Mouse (Mus musculus): ENCODE results near the gene Pde1a. TPM values are rescaled to one million over a fixed set of nuclear protein-coding genes. Genes with fewer than 3 reads are reported as not detected.

Pde1a gene
- polyA plus RNA-seq, 1 experiment from 2014 or later: 0.77 TPM

DNA sequence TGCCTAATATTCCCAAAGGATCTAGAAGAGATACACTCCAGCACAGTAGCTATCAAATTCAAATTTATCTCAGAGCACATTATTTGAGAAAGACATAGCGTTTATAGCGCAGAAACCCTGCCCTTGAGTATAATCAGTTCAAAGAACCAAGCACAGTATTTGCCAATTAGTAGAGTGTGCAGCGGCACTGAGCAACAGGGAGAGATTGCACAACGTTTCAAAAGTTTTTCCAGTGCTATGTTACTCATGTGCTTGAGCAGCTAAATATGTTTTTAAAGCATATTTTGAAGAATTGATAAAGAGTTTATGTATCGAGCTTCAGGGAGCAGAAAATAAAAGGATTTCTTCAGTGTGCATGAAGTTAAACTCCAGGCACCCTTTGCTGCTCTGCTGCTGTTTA lies 91.3 kb downstream of the Pde1a start:
- WGBS: 83% methylated on average over 5 of the region's 5 CpGs
- Histone ChIP-seq H3K4me1 (peaks cover 2% of the 10 kb centered on the region; the same call in 1 of the 2 replicates), H3K9me3 (no peaks in the 10 kb centered on the region), H3K27ac (replicated peaks) (no peak overlapping the region), H3K4me3 (no peak overlapping the region), H3K36me3 (replicated peaks) (no peaks in the 10 kb centered on the region), H3K27me3 (replicated peaks; ENCODE audit: low read depth, poor library complexity, severe bottlenecking) (no peaks in the 10 kb centered on the region)
- DNase-seq (ENCODE audit: low spot score): no peak

GRCm38 (mm10) chr2:80029051-80029450 lies 100.2 kb downstream of the Pde1a start:
- Histone ChIP-seq H3K27me3 (replicated peaks; ENCODE audit: low read depth, poor library complexity, severe bottlenecking) (no peaks in the 10 kb centered on the region), H3K4me1 (no peaks in the 10 kb centered on the region), H3K36me3 (replicated peaks) (no peaks in the 10 kb centered on the region), H3K4me3 (no peak overlapping the region), H3K9me3 (no peaks in the 10 kb centered on the region), H3K27ac (replicated peaks) (no peak overlapping the region)
- no peak for DNase-seq (ENCODE audit: low spot score)
- WGBS: 66% methylated on average over 2 of the region's 2 CpGs

- Histone ChIP-seq H3K4me1 (no peaks in the 10 kb centered on the region), H3K4me3 (no peak overlapping the region), H3K27ac (replicated peaks) (no peak overlapping the region), H3K9me3 (no peaks in the 10 kb centered on the region), H3K27me3 (replicated peaks; ENCODE audit: low read depth, poor library complexity, severe bottlenecking) (no peaks in the 10 kb centered on the region), H3K36me3 (replicated peaks) (no peaks in the 10 kb centered on the region)
- no peak for DNase-seq (ENCODE audit: low spot score)
- WGBS: 88% methylated on average over 1 of the region's 1 CpGs
These were observed 103.2 kb downstream of the Pde1a start for GRCm38 (mm10) chr2:80026053-80026452.

DNA sequence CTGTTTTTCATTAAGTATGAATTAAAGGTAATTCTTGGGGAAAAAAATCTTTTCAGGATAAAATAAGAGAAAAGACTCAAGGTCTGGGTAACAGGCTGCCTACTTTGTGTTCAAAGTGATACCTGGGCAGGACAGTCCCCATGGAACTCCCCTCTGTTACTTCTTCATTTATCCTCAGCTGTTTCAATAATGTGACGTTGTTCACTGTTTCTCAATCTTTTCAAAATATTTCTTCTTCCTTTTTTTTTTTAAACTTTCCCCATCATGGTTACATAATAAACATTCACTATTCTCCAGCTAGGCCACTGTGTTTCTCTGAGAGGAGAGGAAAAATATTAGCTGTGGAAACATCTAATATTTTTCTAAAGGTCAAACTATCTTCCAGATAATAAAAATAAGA lies 103.7 kb downstream of the Pde1a start:
- Histone ChIP-seq H3K4me1 (no peaks in the 10 kb centered on the region), H3K27me3 (replicated peaks; ENCODE audit: low read depth, poor library complexity, severe bottlenecking) (no peaks in the 10 kb centered on the region), H3K27ac (replicated peaks) (no peak overlapping the region), H3K9me3 (no peaks in the 10 kb centered on the region), H3K4me3 (no peak overlapping the region), H3K36me3 (replicated peaks) (no peaks in the 10 kb centered on the region)
- DNase-seq (ENCODE audit: low spot score): no peak
- 73% methylated on average over 1 of the region's 1 CpGs for WGBS

DNA sequence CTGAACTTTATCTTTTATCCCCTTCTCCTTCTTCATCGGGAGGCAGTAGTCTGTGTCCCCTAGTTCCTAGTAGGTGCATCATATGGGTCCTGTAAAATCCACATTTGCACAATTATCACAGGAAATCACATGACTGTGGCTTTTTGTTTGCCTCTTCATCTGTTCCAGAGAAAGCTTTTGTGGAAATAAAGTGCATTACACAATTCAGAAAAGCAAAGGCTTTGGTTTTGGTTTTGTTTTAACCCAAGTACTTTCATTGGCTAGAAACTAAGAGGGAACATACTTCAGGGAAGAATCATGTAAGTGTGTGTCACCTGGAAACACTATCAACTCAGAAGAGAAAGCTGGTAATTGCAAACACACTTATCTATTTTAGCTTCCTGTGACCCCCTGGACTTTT lies 104.2 kb downstream of the Pde1a start:
- no peak for DNase-seq (ENCODE audit: low spot score)
- 88% methylated on average over 1 of the region's 1 CpGs for WGBS
- H3K27me3 ChIP-seq (replicated peaks; ENCODE audit: low read depth, poor library complexity, severe bottlenecking): no peaks in the 10 kb centered on the region
- no peaks in the 10 kb centered on the region for H3K4me1 ChIP-seq
- H3K9me3 ChIP-seq: no peaks in the 10 kb centered on the region
- H3K27ac ChIP-seq (replicated peaks): no peak overlapping the region
- H3K4me3 ChIP-seq: no peak overlapping the region
- H3K36me3 ChIP-seq (replicated peaks): no peaks in the 10 kb centered on the region

GRCm38 (mm10) chr2:80014161-80014560 lies 115.1 kb downstream of the Pde1a start:
- H3K9me3 ChIP-seq: no peaks in the 10 kb centered on the region
- no peak for DNase-seq (ENCODE audit: low spot score)
- 85% methylated on average over 3 of the region's 3 CpGs for WGBS

DNA sequence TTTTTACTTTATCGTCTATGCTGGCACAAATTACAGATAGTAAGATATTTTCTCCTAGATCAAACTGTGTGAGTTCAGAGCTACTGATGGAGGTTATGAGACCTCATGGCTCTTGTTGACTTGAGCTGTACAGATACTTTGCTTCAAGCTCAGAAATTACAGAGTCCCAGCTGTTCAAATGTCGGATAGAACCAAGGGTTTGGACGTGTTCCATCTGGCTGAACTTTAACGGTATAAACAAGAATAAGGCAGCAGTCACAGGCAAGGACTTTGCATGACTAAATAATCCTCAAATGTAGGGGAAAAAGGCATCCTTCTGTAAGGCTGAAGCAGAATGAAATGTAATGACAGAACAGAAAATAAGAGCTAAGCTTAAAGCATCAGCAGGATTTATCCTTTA lies 116.2 kb downstream of the Pde1a start:
- no peak overlapping the region for H3K4me3 ChIP-seq
- H3K9me3 ChIP-seq: no peaks in the 10 kb centered on the region
- H3K36me3 ChIP-seq (replicated peaks): no peaks in the 10 kb centered on the region
- H3K4me1 ChIP-seq: no peaks in the 10 kb centered on the region
- no peaks in the 10 kb centered on the region for H3K27me3 ChIP-seq (replicated peaks; ENCODE audit: low read depth, poor library complexity, severe bottlenecking)
- H3K27ac ChIP-seq (replicated peaks): no peak overlapping the region
- no peak for DNase-seq (ENCODE audit: low spot score)
- 86% methylated on average over 4 of the region's 4 CpGs for WGBS

More at GRCm38 (mm10) chr2:80014161-80014560, 115.1 kb downstream of the Pde1a start:
- Histone ChIP-seq H3K27ac (replicated peaks) (no peak overlapping the region), H3K4me1 (no peaks in the 10 kb centered on the region), H3K27me3 (replicated peaks; ENCODE audit: low read depth, poor library complexity, severe bottlenecking) (no peaks in the 10 kb centered on the region), H3K4me3 (no peak overlapping the region), H3K36me3 (replicated peaks) (no peaks in the 10 kb centered on the region)

GRCm38 (mm10) chr2:79999168-79999567 lies 130.1 kb downstream of the Pde1a start:
- DNase-seq (ENCODE audit: low spot score): no peak
- H3K36me3 ChIP-seq (replicated peaks): no peaks in the 10 kb centered on the region
- no peaks in the 10 kb centered on the region for H3K9me3 ChIP-seq
- H3K4me3 ChIP-seq: no peak overlapping the region
- WGBS: 77% methylated on average over 3 of the region's 3 CpGs
- no peaks in the 10 kb centered on the region for H3K4me1 ChIP-seq
- no peak overlapping the region for H3K27ac ChIP-seq (replicated peaks)
- no peaks in the 10 kb centered on the region for H3K27me3 ChIP-seq (replicated peaks; ENCODE audit: low read depth, poor library complexity, severe bottlenecking)

DNA sequence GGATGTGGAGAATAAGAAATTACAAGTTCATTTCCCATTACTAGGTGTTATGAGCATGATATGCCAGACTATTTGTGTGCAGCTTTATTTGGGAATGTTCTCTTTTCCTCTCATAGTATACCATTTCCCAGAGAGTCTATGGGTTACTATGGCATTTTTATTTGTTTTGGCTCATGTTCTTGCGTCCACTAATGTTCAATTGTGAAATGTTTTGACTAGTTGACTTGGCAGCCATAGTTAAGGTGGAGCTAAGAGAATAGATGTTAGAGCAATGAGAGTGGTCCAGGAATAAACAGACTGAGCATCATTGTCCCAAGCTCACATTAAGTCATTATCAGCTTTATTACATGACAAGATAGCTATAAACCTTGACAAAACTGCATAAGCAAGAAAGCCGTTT lies 130.8 kb downstream of the Pde1a start:
- no peak overlapping the region for H3K27ac ChIP-seq (replicated peaks)
- H3K9me3 ChIP-seq: no peaks in the 10 kb centered on the region
- H3K27me3 ChIP-seq (replicated peaks; ENCODE audit: low read depth, poor library complexity, severe bottlenecking): no peaks in the 10 kb centered on the region
- no peaks in the 10 kb centered on the region for H3K36me3 ChIP-seq (replicated peaks)
- no peaks in the 10 kb centered on the region for H3K4me1 ChIP-seq
- DNase-seq (ENCODE audit: low spot score): no peak
- 93% methylated on average over 2 of the region's 2 CpGs for WGBS
- H3K4me3 ChIP-seq: no peak overlapping the region

DNA sequence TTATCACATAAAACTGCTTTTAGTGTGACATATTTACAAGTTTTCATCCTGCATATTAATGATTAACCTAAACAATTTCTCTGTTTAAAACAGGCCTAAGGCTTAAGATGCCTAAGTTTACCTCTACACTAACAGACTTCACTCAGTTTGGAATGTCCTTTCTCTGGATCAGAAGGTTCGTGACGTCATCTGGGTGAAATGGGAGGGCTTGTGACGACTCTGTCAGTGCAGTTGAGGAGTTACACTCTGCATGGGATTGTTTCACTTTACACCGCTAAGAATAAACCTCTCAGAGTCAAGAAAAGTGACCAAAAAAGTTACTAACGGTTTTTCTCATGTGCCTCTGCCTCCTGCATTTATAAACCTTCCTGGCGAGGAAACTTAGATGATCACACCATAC lies 137.6 kb downstream of the Pde1a start:
- WGBS: 81% methylated on average over 6 of the region's 6 CpGs

GRCm38 (mm10) chr2:79983778-79984177 lies 145.5 kb downstream of the Pde1a start:
- H3K9me3 ChIP-seq: no peaks in the 10 kb centered on the region
- no peak overlapping the region for H3K27ac ChIP-seq (replicated peaks)
- no peaks in the 10 kb centered on the region for H3K27me3 ChIP-seq (replicated peaks; ENCODE audit: low read depth, poor library complexity, severe bottlenecking)
- WGBS: 81% methylated on average over 4 of the region's 4 CpGs
- no peaks in the 10 kb centered on the region for H3K4me1 ChIP-seq
- H3K4me3 ChIP-seq: no peak overlapping the region
- no peaks in the 10 kb centered on the region for H3K36me3 ChIP-seq (replicated peaks)
- no peak for DNase-seq (ENCODE audit: low spot score)

More for the DNA sequence above, 137.6 kb downstream of the Pde1a start:
- Histone ChIP-seq H3K4me1 (no peaks in the 10 kb centered on the region), H3K27me3 (replicated peaks; ENCODE audit: low read depth, poor library complexity, severe bottlenecking) (no peaks in the 10 kb centered on the region), H3K27ac (replicated peaks) (no peak overlapping the region), H3K36me3 (replicated peaks) (no peaks in the 10 kb centered on the region), H3K9me3 (no peaks in the 10 kb centered on the region), H3K4me3 (no peak overlapping the region)
- no peak for DNase-seq (ENCODE audit: low spot score)

GRCm38 (mm10) chr2:79983222-79983632 lies 146.0 kb downstream of the Pde1a start:
- no peak overlapping the region for H3K27ac ChIP-seq (replicated peaks)
- H3K27me3 ChIP-seq (replicated peaks; ENCODE audit: low read depth, poor library complexity, severe bottlenecking): no peaks in the 10 kb centered on the region
- no peak for DNase-seq (ENCODE audit: low spot score)
- 80% methylated on average over 9 of the region's 9 CpGs for WGBS
- no peaks in the 10 kb centered on the region for H3K4me1 ChIP-seq
- no peak overlapping the region for H3K4me3 ChIP-seq
- no peaks in the 10 kb centered on the region for H3K9me3 ChIP-seq
- no peaks in the 10 kb centered on the region for H3K36me3 ChIP-seq (replicated peaks)

- no peak overlapping the region for H3K27ac ChIP-seq (replicated peaks)
- no peak overlapping the region for H3K4me3 ChIP-seq
- no peak for DNase-seq (ENCODE audit: low spot score)
- H3K27me3 ChIP-seq (replicated peaks; ENCODE audit: low read depth, poor library complexity, severe bottlenecking): no peaks in the 10 kb centered on the region
- no peaks in the 10 kb centered on the region for H3K4me1 ChIP-seq
- 93% methylated on average over 3 of the region's 3 CpGs for WGBS
- no peaks in the 10 kb centered on the region for H3K36me3 ChIP-seq (replicated peaks)
- H3K9me3 ChIP-seq: no peaks in the 10 kb centered on the region
These were observed 147.5 kb downstream of the Pde1a start for GRCm38 (mm10) chr2:79981781-79982180.

- DNase-seq (ENCODE audit: low spot score): no peak
- no peaks in the 10 kb centered on the region for H3K36me3 ChIP-seq (replicated peaks)
- no peak overlapping the region for H3K27ac ChIP-seq (replicated peaks)
- 84% methylated on average over 1 of the region's 1 CpGs for WGBS
- H3K27me3 ChIP-seq (replicated peaks; ENCODE audit: low read depth, poor library complexity, severe bottlenecking): no peaks in the 10 kb centered on the region
- no peaks in the 10 kb centered on the region for H3K4me1 ChIP-seq
- H3K4me3 ChIP-seq: no peak overlapping the region
- no peaks in the 10 kb centered on the region for H3K9me3 ChIP-seq
These were observed 150.3 kb downstream of the Pde1a start for GRCm38 (mm10) chr2:79978992-79979391.

Measured in embryonic facial prominence, embryonic 10.5 days (tissue).